Mouse (Mus musculus) gastrocnemius, adult 8-10 months (tissue): ENCODE results near the gene Tnip1. TPM values are rescaled to one million over a fixed set of nuclear protein-coding genes. Genes with fewer than 3 reads are reported as not detected.

Source experiments
- total RNA-seq, 4 experiments: library from RNA; stranded (reverse); gene quantifications; 2 replicates each; pipeline ENCODE4 v1.2.4; 2022

Tnip1 gene
- total RNA-seq, 4 experiments from 2014 or later, result 33.2 to 42.3 (median 37.1) TPM

Other genes with a start within 250 kb of the Tnip1 start
- 10 to 100 TPM; 13.2 to 20.5 (median 17.6) TPM for gene Cdc42se2, start 175.2 kb downstream of the Tnip1 start, total RNA-seq
- gene Lyrm7, start 102.0 kb downstream of the Tnip1 start, total RNA-seq, result 10 to 100 TPM; 15.1 to 22.3 (median 19.5) TPM
- gene Hint1, start 96.5 kb downstream of the Tnip1 start, total RNA-seq, result 100 to 1,000 TPM; 154 to 257 (median 186) TPM
- 100 to 1,000 TPM in 2 of 4 experiments, 10 to 100 TPM in 2; 56.1 to 401 (median 118) TPM for gene Gpx3, start 60.5 kb downstream of the Tnip1 start, total RNA-seq
- 100 to 1,000 TPM; 160 to 179 (median 170) TPM for gene Anxa6, start 70.5 kb upstream of the Tnip1 start, total RNA-seq
- 1 to 10 TPM; 1.8 to 4.2 (median 3.3) TPM for gene Ccdc69, start 115.2 kb upstream of the Tnip1 start, total RNA-seq
- 1 to 10 TPM; 6.2 to 9.2 (median 7.5) TPM for gene Gm2a, start 135.2 kb upstream of the Tnip1 start, total RNA-seq
- not detected for gene Slc36a3, start 188.8 kb upstream of the Tnip1 start, total RNA-seq
- gene Slc36a2, start 222.2 kb upstream of the Tnip1 start, total RNA-seq, result 1 to 10 TPM in 2 of 4 experiments, under 1 TPM in 2; 0.36 to 1.2 (median 0.80) TPM
- 1 to 10 TPM; 5.4 to 9.4 (median 5.9) TPM for gene Slc36a1, start 241.4 kb upstream of the Tnip1 start, total RNA-seq